Mouse (Mus musculus) kidney, adult 2 months (tissue): ENCODE data around the gene Rnase12. TPM values are rescaled to one million over a fixed set of nuclear protein-coding genes. Genes with fewer than 3 reads are reported as not detected.
A peak's percentile ranks its signal among the peaks of the same experiment; 100 is the strongest.

Experiments used
- DNase-seq: peaks from one replicate; pipeline ENCODE4 v3.0.0; 2021
- H3K27ac ChIP-seq: fragments of 200-500 bp; 2 replicates; pipeline ENCODE4 v1.5.1; 2012; ENCODE audit warnings: low read depth, low read length, control low read depth, inconsistent platforms; ENCODE audit not compliant: insufficient read depth
- H3K27me3 ChIP-seq: fragments of 200-500 bp; replicated peaks from 2 replicates; pipeline ENCODE4 v1.6.1; 2012; ENCODE audit warnings: mild to moderate bottlenecking, moderate library complexity, low read length, inconsistent platforms; ENCODE audit not compliant: control insufficient read depth, insufficient read depth
- H3K36me3 ChIP-seq: fragments of 200-500 bp; 2 replicates; pipeline ENCODE4 v1.6.1; 2012; ENCODE audit warnings: mild to moderate bottlenecking, moderate library complexity, low read length, inconsistent platforms; ENCODE audit not compliant: control insufficient read depth, insufficient read depth
- H3K4me1 ChIP-seq: fragments of 200-500 bp; 2 replicates; pipeline ENCODE4 v1.6.1; 2011; ENCODE audit warnings: low read length; ENCODE audit not compliant: control insufficient read depth, insufficient read depth
- H3K4me3 ChIP-seq: fragments of 200-500 bp; 2 replicates; pipeline ENCODE4 v1.5.1; 2011; ENCODE audit warnings: mild to moderate bottlenecking, low read depth, low read length, control low read depth; ENCODE audit not compliant: insufficient read depth
- CTCF ChIP-seq: fragments of 200-500 bp; conservative IDR thresholded peaks from 2 replicates; pipeline ENCODE4 v1.5.1; 2011; ENCODE audit warnings: low read depth, mild to moderate bottlenecking, control low read depth, low read length, moderate library complexity, mixed read lengths; ENCODE audit not compliant: insufficient read depth, insufficient read length
- POLR2A ChIP-seq: fragments of 200-500 bp; IDR thresholded peaks from one replicate; pipeline ENCODE4 v1.6.1; 2011; ENCODE audit warnings: low read depth, low read length, control low read depth
- WGBS: fragments of 180-500 bp; shearing (Covaris S2); methylation state at CpG from one replicate; pipeline ENCODE4 v1.1.7; 2018; 5-methylcytosine and 5-hydroxymethylcytosine counted together
- polyA plus RNA-seq: library from polyadenylated mRNA; depleted of rRNA; stranded (reverse); fragments of >200 nt; gene quantifications from 2 replicates; pipeline ENCODE4 v1.2.3, GENCODE M21; 2012

Gene Rnase12
- polyA plus RNA-seq, 1 experiment = not detected

DNA sequence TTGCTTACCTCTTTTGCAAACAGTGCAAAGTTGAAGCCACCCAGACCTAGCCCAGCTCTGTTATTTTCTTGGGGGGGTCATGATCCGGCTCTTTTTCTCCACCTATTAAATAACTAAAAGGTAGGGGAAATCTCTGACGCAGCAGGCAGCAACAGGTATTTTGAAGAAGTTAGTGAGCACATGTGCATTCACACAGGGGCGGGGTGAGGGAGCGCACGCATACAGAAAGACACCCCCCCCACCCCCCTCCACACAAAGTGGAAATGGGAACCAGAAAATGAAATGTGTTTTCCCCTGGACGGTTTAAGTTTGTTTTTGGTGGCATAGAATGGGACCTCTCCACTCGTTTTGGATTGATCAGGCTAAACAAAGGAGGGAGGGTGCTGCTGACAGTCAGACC is 26.3 kb upstream of the Rnase12 start:
- no peak overlapping the region for H3K4me3 ChIP-seq
- no peak overlapping the region for H3K27ac ChIP-seq
- H3K4me1 ChIP-seq = no peaks in the 10 kb centered on the region
- H3K27me3 ChIP-seq = no peaks in the 10 kb centered on the region
- TF ChIP-seq POLR2A (no peak), CTCF (no peak)
- WGBS = 63% methylated on average over 7 of the region's 7 CpGs
- H3K36me3 ChIP-seq = no peaks in the 10 kb centered on the region
- DNase-seq = no peak

DNA sequence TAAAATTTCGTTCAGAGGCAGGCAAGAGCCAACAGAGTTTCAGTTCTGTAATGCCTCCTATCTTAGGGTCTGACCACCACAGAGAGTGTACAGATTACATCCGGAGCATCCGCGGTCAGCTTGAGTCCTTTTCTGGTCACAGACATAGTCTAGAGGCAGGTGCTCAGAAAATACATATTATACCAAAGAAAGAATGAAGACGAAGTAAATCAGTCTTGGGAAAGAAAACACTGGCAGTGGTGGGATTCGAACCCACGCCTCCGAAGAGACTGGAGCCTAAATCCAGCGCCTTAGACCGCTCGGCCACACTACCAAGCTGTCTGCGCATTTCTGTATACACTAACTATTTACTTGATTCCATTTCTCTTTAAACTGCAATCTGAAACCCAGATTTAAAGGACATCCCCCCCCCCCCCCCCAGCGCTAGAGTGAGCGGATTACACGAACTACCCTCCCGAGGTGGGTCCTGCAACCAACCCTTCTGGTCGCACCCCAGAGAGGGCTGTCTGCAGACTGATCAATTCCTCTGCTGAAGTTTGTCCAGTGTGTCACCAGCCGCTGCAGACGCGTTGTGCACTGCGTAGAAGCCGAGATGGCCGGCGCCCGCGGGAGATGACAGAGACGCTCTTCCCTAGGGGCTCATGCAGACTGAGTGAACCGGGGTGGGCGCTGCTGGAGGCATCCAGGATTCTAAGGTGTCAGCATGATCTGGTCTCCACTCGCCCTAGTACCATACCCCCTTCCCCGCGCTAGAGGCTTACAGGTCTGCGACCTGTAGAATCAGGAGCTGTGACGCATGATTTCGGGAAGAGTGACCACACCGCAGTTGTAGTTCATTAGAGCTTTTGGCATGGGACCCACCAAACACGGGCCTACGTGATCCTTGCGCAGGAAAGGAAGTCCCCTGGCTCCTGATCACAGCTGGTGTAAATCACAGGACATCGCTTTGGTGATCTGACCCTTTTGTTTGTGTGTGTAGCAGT is 25.4 kb upstream of the Rnase12 start:
- no peaks in the 10 kb centered on the region for H3K4me1 ChIP-seq
- no peaks in the 10 kb centered on the region for H3K36me3 ChIP-seq
- H3K27me3 ChIP-seq = no peaks in the 10 kb centered on the region
- 5% methylated on average over 40 of the region's 40 CpGs for WGBS
- TF ChIP-seq CTCF (no peak), POLR2A (no peak)
- no peak overlapping the region for H3K27ac ChIP-seq
- DNase-seq = peak; percentile 80
- peak overlapping the region; percentile 64 for H3K4me3 ChIP-seq

DNA sequence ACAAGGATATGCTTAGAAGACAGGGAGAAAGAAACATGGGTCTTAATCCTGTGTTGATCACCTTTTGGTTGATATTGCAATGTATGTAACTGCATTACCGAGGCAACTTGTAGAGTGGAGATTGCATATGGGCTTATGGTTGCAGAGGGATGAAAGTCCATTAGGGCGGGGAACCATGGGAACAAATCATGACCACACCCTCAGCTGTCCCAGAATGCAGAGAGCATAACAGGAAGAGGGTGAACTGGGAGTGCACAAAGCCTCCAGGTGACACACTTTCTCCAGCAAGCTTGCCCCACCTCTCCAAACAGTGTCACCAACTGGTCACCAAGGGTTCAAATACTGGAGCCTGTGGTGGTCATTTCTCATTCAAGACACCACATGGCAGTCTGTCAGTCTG is 23.6 kb upstream of the Rnase12 start:
- H3K4me1 ChIP-seq = no peaks in the 10 kb centered on the region
- TF ChIP-seq POLR2A (no peak), CTCF (no peak)
- 85% methylated on average over 2 of the region's 2 CpGs for WGBS
- H3K27ac ChIP-seq = no peak overlapping the region
- no peak for DNase-seq
- no peak overlapping the region for H3K4me3 ChIP-seq
- no peaks in the 10 kb centered on the region for H3K27me3 ChIP-seq
- no peaks in the 10 kb centered on the region for H3K36me3 ChIP-seq

DNA sequence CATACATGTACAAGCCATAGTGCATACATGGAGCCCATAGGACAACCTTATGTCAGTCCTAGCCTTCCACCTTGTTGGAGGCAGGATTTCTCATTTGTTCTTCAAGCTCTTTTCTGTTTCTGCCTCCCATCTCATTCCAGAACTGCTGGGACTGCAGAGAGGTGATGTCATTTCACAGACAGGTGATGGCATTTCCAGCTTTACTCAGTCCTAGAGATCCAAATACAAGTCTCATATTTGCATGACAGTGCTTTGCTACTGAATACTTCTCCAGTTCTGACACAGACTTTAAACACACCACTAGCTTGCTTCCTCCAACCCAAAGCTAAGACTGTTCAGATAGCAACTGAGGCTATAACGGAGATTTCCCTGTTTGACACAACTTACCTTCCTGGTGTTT is 21.7 kb upstream of the Rnase12 start:
- H3K36me3 ChIP-seq = no peaks in the 10 kb centered on the region
- H3K4me1 ChIP-seq = no peaks in the 10 kb centered on the region
- DNase-seq = no peak
- H3K27ac ChIP-seq = no peak overlapping the region
- TF ChIP-seq POLR2A (no peak), CTCF (no peak)
- no peak overlapping the region for H3K4me3 ChIP-seq
- 94% methylated on average over 1 of the region's 1 CpGs for WGBS
- H3K27me3 ChIP-seq = no peaks in the 10 kb centered on the region

DNA sequence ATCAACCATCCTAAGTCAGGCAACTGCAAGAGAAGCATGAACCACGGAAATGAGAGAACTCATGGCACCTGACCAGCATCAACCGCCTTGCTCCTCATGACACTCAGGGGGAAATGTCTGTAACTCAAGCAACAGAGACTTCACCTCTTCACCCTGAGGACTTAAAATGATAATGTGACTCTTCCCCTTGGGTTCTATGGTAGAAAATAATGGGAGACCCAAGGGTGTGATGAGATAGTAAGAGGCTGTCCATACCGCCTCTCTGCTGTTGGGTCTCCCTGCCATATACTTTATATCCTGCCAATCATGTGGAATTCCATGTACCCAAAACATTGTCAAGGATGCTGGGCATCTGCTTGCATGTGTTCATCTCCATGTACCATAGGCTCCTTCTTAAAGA is 16.9 kb upstream of the Rnase12 start, which contains the start of gene Olfr750:
Gene Olfr750, minus strand, starts transcription at position 101 of the 400 bp plus-strand sequence.
- Histone ChIP-seq H3K27ac (no peak within 1 kb of the TSS), H3K4me1 (no peaks in the 10 kb centered on the region), H3K36me3 (no peaks in the 10 kb centered on the region), H3K4me3 (no peak within 1 kb of the TSS), H3K27me3 (no peaks in the 10 kb centered on the region)
- WGBS = 92% methylated on average over 3 of the region's 3 CpGs
- DNase-seq = no peak
- no peak for TF ChIP-seq CTCF
- TF ChIP-seq POLR2A = no peak

DNA sequence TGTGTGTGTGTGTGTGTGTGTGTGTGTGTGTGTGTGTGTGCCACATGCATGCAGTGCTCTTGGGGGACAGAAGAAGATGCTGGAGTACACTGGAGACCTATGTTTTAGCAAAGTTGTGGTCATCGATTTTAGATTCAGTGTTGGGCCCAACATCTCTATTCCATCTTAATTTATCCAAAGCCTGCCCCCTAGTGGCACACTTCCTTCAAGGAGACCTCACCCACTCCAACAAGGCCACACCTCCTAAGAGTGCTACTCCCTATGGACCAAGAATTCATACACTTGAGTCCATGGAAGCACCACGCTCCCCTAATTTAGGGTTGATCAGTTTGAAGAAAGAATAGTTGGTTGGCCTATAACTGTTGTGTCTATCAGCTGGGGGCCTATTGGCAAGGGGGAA is 12.2 kb upstream of the Rnase12 start:
- WGBS = 94% methylated on average over 2 of the region's 2 CpGs
- H3K36me3 ChIP-seq = no peaks in the 10 kb centered on the region
- TF ChIP-seq POLR2A (no peak), CTCF (peak; percentile 40)
- H3K27me3 ChIP-seq = no peaks in the 10 kb centered on the region
- H3K27ac ChIP-seq = no peak overlapping the region
- no peaks in the 10 kb centered on the region for H3K4me1 ChIP-seq
- no peak overlapping the region for H3K4me3 ChIP-seq
- peak; percentile 46 for DNase-seq

DNA sequence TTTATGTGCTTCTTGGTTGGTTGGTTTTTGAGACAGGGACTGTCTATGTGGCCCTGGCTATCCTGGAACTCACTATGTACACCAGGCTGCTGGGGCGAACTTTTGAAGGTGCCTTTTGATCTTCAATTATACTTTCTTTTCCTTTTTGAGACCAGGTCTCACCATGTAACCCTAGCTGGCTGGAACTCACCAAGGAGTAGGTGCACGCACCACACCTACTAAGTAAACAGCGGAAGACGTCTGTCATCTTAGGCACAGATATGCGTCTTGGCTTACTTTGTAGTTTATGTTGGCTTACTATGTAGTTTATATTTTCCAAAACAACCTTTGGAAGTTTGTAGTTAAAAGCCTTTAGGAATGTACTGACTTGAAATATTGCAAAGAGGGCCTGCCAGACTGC is 11.5 kb upstream of the Rnase12 start:
- no peak for DNase-seq
- WGBS = 86% methylated on average over 5 of the region's 5 CpGs

More for the DNA sequence above, 11.5 kb upstream of the Rnase12 start:
- no peak overlapping the region for H3K4me3 ChIP-seq
- H3K4me1 ChIP-seq = no peaks in the 10 kb centered on the region
- H3K27me3 ChIP-seq = no peaks in the 10 kb centered on the region
- no peak overlapping the region for H3K27ac ChIP-seq
- no peaks in the 10 kb centered on the region for H3K36me3 ChIP-seq
- TF ChIP-seq CTCF = no peak
- no peak for TF ChIP-seq POLR2A
